Mouse (Mus musculus): ENCODE results near the gene Usp3.
A peak's percentile ranks its signal among the peaks of the same experiment; 100 is the strongest.

The Usp3 gene

GRCm38 (mm10) chr9:66508890-66509399 lies 84.0 kb downstream of the Usp3 start:
- DNase-seq (ENCODE audit: low read depth): no peak

GRCm38 (mm10) chr9:66507684-66508083 lies 85.3 kb downstream of the Usp3 start:
- no peak for DNase-seq (ENCODE audit: low read depth)

GRCm38 (mm10) chr9:66506424-66506823 lies 86.5 kb downstream of the Usp3 start:
- no peak for DNase-seq (ENCODE audit: low read depth)

GRCm38 (mm10) chr9:66506011-66506410 lies 86.9 kb downstream of the Usp3 start:
- no peak for DNase-seq (ENCODE audit: low read depth)

GRCm38 (mm10) chr9:66505141-66505917 lies 87.6 kb downstream of the Usp3 start:
- no peak for DNase-seq (ENCODE audit: low read depth)

- no peak for DNase-seq (ENCODE audit: low read depth)
Observed at GRCm38 (mm10) chr9:66504518-66504917, 88.4 kb downstream of the Usp3 start.

- DNase-seq (ENCODE audit: low read depth): no peak
Observed at GRCm38 (mm10) chr9:66503879-66504411, 89.0 kb downstream of the Usp3 start.

- DNase-seq (ENCODE audit: low read depth): no peak
Observed at GRCm38 (mm10) chr9:66501248-66501647, 91.7 kb downstream of the Usp3 start.

GRCm38 (mm10) chr9:66493992-66494391 lies 99.0 kb downstream of the Usp3 start:
- no peak for DNase-seq (ENCODE audit: low read depth)

GRCm38 (mm10) chr9:66492361-66492760 lies 100.6 kb downstream of the Usp3 start:
- DNase-seq (ENCODE audit: low read depth): no peak

GRCm38 (mm10) chr9:66488786-66489185 lies 104.2 kb downstream of the Usp3 start:
- DNase-seq (ENCODE audit: low read depth): no peak

GRCm38 (mm10) chr9:66483429-66483828 lies 109.5 kb downstream of the Usp3 start:
- DNase-seq (ENCODE audit: low read depth): no peak

- no peak for DNase-seq (ENCODE audit: low read depth)
Observed at GRCm38 (mm10) chr9:66477785-66478184, 115.2 kb downstream of the Usp3 start.

- DNase-seq (ENCODE audit: low read depth): peak; percentile 6
Observed at GRCm38 (mm10) chr9:66465087-66465486, 127.9 kb downstream of the Usp3 start.
